Mouse (Mus musculus): Measurements from ENCODE around the gene Gse1. TPM values are rescaled to one million over a fixed set of nuclear protein-coding genes. Genes with fewer than 3 reads are reported as not detected.

Gene Gse1
- polyA plus RNA-seq, 1 experiment = 14.8 TPM

DNA sequence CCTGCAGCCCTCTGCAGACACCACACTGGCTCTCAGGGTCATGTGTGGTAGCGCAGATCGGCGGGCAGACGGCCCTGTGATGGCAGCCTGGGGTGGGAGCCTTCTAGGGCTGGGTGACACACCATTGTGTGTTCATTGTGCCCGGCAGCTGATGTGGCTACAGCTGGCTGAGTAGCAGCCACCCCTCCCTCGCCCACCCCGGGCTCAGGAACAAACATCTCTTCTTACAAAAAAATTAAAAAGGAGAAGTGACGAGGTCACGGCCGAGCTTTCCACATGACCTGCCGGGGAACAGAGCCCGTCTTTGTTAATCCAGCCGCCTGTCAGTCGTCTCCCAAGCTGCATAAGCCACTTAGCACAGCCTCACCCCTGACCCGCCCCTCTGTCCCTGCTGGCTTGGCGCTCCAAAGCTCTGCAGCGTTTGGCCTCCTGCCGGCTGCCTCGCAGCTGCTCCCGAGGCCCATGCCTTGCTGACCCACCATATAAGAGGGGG is 94.7 kb downstream of the Gse1 start:
- Histone ChIP-seq H3K27me3 (replicated peaks; ENCODE audit: control insufficient read depth, insufficient read depth, low read length) (no peaks in the 10 kb centered on the region), H3K4me1 (ENCODE audit: control insufficient read depth, insufficient read depth, low read length) (peaks cover 4% of the 10 kb centered on the region; the same call in 1 of the 2 replicates), H3K36me3 (ENCODE audit: control insufficient read depth, insufficient read depth, low read length) (no peaks in the 10 kb centered on the region), H3K27ac (ENCODE audit: insufficient read depth, low read depth, low read length) (no peak overlapping the region), H3K4me3 (ENCODE audit: insufficient read depth, low read depth, low read length) (no peak overlapping the region)
- TF ChIP-seq POLR2A (IDR thresholded peaks at IDR 0.05; ENCODE audit: low read depth, low read length) (no peak), CTCF (conservative IDR thresholded peaks at IDR 0.05; ENCODE audit: insufficient read depth, insufficient read length, low read depth, low read length) (no peak)
- peak; percentile 73 for DNase-seq
- WGBS = 24% methylated on average over 20 of the region's 20 CpGs

DNA sequence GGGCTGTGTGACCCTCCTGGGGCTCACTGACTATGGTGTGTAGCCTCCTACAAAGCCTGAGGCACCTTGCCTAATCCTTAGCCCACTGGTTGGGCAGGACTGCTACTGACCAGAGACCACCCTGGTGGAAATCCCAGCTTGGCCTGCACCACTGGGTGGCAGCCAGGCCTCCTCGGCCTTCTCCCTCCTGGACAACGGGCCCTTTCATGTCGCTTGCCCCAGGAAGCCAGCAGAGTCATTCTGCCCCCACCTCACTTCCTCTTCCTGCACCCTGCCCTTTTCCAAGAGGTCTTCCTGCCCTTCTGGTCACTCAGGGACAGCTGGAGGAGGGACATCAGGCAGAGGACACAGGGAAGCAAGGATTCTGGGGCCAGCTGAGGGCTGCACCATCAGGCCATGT is 96.3 kb downstream of the Gse1 start:
- 43% methylated on average over 3 of the region's 3 CpGs for WGBS
- H3K4me1 ChIP-seq (ENCODE audit: control insufficient read depth, insufficient read depth, low read length) = peaks cover 4% of the 10 kb centered on the region; the same call in 1 of the 2 replicates
- no peak overlapping the region for H3K4me3 ChIP-seq (ENCODE audit: insufficient read depth, low read depth, low read length)
- no peaks in the 10 kb centered on the region for H3K36me3 ChIP-seq (ENCODE audit: control insufficient read depth, insufficient read depth, low read length)
- TF ChIP-seq CTCF (conservative IDR thresholded peaks at IDR 0.05; ENCODE audit: insufficient read depth, insufficient read length, low read depth, low read length) (no peak), POLR2A (IDR thresholded peaks at IDR 0.05; ENCODE audit: low read depth, low read length) (no peak)
- H3K27me3 ChIP-seq (replicated peaks; ENCODE audit: control insufficient read depth, insufficient read depth, low read length) = no peaks in the 10 kb centered on the region
- peak overlapping the region; percentile 26; the same call in 1 of the 2 replicates for H3K27ac ChIP-seq (ENCODE audit: insufficient read depth, low read depth, low read length)
- peak; percentile 75 for DNase-seq

DNA sequence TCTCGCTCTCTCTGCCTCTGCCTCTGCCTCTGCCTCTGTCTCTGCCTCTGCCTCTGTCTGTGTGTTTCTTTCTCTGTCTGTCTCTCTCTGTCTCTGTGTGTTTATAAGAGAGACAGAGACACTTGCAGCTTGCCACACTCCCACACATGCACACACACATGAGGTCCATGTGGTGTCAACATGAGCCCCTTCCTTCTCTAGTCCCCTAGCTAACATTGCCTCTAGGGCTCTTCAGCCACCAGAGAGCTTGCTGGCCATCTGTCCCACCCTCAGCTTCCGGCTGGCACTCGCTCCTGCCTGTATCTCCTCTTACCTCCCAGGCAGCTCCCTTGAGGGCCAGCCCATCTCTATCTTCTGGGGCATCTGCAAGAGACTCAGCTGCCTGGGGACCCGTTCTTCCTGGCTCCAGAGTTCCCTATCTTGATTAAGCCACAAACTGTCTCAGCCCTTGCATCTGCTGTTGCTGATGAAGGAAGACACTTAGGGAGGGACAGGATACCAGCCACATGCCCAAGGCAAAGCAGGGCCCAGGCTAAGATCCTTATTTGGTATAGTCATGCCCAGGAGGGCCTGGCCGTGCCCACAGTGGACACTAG is 97.0 kb downstream of the Gse1 start:
- Histone ChIP-seq H3K4me1 (ENCODE audit: control insufficient read depth, insufficient read depth, low read length) (peaks cover 4% of the 10 kb centered on the region; the same call in 1 of the 2 replicates), H3K36me3 (ENCODE audit: control insufficient read depth, insufficient read depth, low read length) (no peaks in the 10 kb centered on the region), H3K27ac (ENCODE audit: insufficient read depth, low read depth, low read length) (peak overlapping the region; percentile 2; the same call in 1 of the 2 replicates), H3K27me3 (replicated peaks; ENCODE audit: control insufficient read depth, insufficient read depth, low read length) (no peaks in the 10 kb centered on the region), H3K4me3 (ENCODE audit: insufficient read depth, low read depth, low read length) (no peak overlapping the region)
- WGBS = 71% methylated on average over 5 of the region's 5 CpGs
- TF ChIP-seq CTCF (conservative IDR thresholded peaks at IDR 0.05; ENCODE audit: insufficient read depth, insufficient read length, low read depth, low read length) = no peak
- TF ChIP-seq POLR2A (IDR thresholded peaks at IDR 0.05; ENCODE audit: low read depth, low read length) = no peak
- no peak for DNase-seq

DNA sequence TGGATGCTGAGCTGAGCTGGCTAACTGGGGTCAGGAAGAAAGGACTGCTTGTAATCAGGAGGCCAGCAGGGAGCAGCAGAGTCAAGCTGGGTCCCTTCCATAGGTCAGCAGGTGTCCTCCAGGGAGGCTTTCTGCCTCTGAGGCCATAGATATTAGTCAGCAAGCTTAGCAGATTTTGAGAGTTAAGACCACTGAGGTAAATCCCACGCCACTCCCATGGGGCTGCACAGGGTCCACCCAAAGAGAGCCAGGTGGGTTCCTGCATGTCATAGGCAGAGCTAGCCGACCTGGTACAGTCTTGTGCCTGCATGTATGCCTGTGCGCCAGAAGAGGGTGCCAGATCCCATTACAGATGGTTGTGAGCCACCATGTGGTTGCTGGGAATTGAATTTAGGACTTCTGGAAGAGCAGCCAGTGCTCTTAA is 98.9 kb downstream of the Gse1 start:
- Histone ChIP-seq H3K4me3 (ENCODE audit: insufficient read depth, low read depth, low read length) (no peak overlapping the region), H3K27me3 (replicated peaks; ENCODE audit: control insufficient read depth, insufficient read depth, low read length) (no peaks in the 10 kb centered on the region), H3K27ac (ENCODE audit: insufficient read depth, low read depth, low read length) (no peak overlapping the region), H3K4me1 (ENCODE audit: control insufficient read depth, insufficient read depth, low read length) (peaks cover 4% of the 10 kb centered on the region; the same call in 1 of the 2 replicates), H3K36me3 (ENCODE audit: control insufficient read depth, insufficient read depth, low read length) (no peaks in the 10 kb centered on the region)
- 75% methylated on average over 3 of the region's 3 CpGs for WGBS
- TF ChIP-seq CTCF (conservative IDR thresholded peaks at IDR 0.05; ENCODE audit: insufficient read depth, insufficient read length, low read depth, low read length) (peak; percentile 69), POLR2A (IDR thresholded peaks at IDR 0.05; ENCODE audit: low read depth, low read length) (no peak)
- DNase-seq = peak; percentile 63

DNA sequence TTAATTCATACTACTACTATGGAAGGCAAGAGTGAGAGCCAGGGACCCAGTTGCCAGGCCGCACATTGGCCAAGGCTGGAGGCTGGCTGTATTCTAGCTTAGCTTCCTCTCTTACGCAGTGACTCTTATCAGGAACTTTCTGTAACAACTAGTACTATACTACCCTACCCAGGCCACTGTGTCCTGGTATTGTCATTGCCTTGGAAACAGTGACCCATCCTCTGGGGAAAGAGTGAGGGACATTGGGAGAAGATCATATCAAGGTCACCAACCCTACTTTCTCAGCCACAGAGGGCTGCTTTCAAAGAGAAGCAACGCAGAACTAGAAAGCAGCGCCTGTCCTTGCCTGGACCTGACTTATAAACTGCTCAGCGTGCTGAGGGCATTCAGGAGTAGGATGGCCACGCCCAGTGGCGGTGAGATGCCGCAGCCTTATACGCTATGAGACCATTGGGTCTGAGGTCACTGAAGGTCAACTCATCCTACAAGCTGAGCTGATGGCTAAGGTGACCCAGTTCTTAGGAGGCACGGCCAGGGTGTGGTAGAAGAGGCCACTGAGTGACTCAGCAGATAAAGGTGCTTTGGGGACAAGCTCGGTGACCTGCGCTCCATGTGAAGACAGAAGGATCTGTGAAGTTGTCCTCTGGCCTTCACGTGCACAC is 100.2 kb downstream of the Gse1 start:
- WGBS = 94% methylated on average over 13 of the region's 13 CpGs

DNA sequence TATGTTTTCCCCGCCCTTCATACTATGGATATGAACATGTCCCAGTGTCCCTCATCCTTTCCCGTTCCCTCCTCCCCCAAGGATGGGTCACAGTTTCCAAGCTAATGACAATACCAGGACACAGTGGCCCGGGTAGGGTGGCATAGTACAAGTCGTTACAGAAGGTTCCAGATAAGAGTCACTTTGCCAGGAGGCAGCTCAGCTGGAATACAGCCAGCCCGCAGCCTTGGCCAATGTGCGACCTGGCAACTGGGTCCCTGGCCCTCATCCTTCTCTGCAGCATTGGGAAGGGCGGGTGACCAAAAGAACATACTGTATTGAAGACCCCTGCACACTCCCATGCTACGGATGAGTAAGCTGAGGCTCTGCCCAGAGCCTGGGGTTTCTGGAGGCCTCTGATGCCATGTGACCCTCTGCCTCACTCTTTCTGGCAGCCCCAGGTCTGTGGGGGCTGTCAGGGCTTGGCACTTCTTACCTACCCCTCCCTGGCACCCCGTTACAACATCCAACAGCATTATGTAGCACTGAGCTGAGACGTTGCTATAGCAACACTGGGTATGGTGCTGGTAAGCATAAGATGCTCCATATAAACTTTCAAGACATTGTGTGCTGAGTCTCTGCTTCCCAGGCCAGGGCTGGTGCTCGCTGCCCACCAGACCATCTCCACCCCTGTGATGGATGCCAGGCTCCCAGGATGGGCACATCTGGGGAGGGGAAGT is 100.9 kb downstream of the Gse1 start:
- Histone ChIP-seq H3K4me1 (ENCODE audit: control insufficient read depth, insufficient read depth, low read length) (no peaks in the 10 kb centered on the region), H3K27me3 (replicated peaks; ENCODE audit: control insufficient read depth, insufficient read depth, low read length) (no peaks in the 10 kb centered on the region), H3K27ac (ENCODE audit: insufficient read depth, low read depth, low read length) (no peak overlapping the region), H3K36me3 (ENCODE audit: control insufficient read depth, insufficient read depth, low read length) (no peaks in the 10 kb centered on the region), H3K4me3 (ENCODE audit: insufficient read depth, low read depth, low read length) (no peak overlapping the region)
- no peak for DNase-seq
- WGBS = 89% methylated on average over 11 of the region's 11 CpGs
- TF ChIP-seq POLR2A (IDR thresholded peaks at IDR 0.05; ENCODE audit: low read depth, low read length) (no peak), CTCF (conservative IDR thresholded peaks at IDR 0.05; ENCODE audit: insufficient read depth, insufficient read length, low read depth, low read length) (no peak)

More for the DNA sequence above, 100.2 kb downstream of the Gse1 start:
- H3K27ac ChIP-seq (ENCODE audit: insufficient read depth, low read depth, low read length) = no peak overlapping the region
- no peaks in the 10 kb centered on the region for H3K36me3 ChIP-seq (ENCODE audit: control insufficient read depth, insufficient read depth, low read length)
- no peak overlapping the region for H3K4me3 ChIP-seq (ENCODE audit: insufficient read depth, low read depth, low read length)
- no peaks in the 10 kb centered on the region for H3K27me3 ChIP-seq (replicated peaks; ENCODE audit: control insufficient read depth, insufficient read depth, low read length)
- H3K4me1 ChIP-seq (ENCODE audit: control insufficient read depth, insufficient read depth, low read length) = peaks cover 4% of the 10 kb centered on the region; the same call in 1 of the 2 replicates
- DNase-seq = no peak
- TF ChIP-seq CTCF (conservative IDR thresholded peaks at IDR 0.05; ENCODE audit: insufficient read depth, insufficient read length, low read depth, low read length) (no peak), POLR2A (IDR thresholded peaks at IDR 0.05; ENCODE audit: low read depth, low read length) (no peak)

All from kidney, adult 2 months (tissue).